Mouse (Mus musculus): Measurements from ENCODE around the gene Scamp4. TPM values are rescaled to one million over a fixed set of nuclear protein-coding genes. Genes with fewer than 3 reads are reported as not detected.
"Not testable (repeated sequence)": the region's sequence is repeated elsewhere in the genome, so short reads cannot be mapped to it uniquely, and the experiment has no call there.

Gene Scamp4
- total and polyA plus RNA-seq, 2 experiments from 2014 or later, result 43.2 to 69.1 TPM

DNA sequence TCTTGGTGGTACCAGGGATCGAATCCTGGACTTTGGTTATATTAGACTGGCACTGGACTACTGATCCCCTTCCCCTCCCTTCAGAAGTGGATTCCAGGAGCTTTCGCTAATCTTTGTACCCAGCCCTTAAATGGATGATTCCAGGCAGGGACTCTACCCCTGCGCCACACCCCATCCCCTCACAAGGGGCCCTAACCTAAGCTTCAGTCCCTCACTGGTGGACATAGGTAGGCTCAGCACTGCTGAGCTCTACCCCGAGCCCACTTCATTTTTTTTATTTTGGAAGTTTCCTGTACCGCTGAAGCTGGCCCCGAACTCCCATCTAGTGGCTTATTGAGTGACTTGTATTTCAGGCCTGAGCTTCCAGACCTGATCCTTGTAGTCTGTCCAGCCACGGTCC lies 692 bp downstream of the Scamp4 start:
- Histone ChIP-seq H3K9me3 (ENCODE audit: low read length) (no peaks in the 10 kb centered on the region), H3K27me3 (ENCODE audit: insufficient read depth, low read length) (no peaks in the 10 kb centered on the region), H3K27ac (peak overlapping the region; percentile 91), H3K36me3 (ENCODE audit: insufficient read depth, low read length) (peaks cover 21% of the 10 kb centered on the region), H3K4me1 (ENCODE audit: insufficient read depth, low read length) (peaks cover 14% of the 10 kb centered on the region), H3K9ac (replicated peaks; ENCODE audit: low read length) (peak overlapping the region; percentile 65), H3K4me2 (ENCODE audit: low read depth, low read length) (peak overlapping the region; percentile 89), H3K4me3 (ENCODE audit: low read length) (peak overlapping the region; percentile 75)
- no peak for ATAC-seq
- WGBS, result 37% methylated on average over 7 of the region's 7 CpGs
- DNase-seq (ENCODE audit: low spot score), result no peak
- TF ChIP-seq CTCF (IDR thresholded peaks at IDR 0.05; ENCODE audit: low read depth), result no peak

DNA sequence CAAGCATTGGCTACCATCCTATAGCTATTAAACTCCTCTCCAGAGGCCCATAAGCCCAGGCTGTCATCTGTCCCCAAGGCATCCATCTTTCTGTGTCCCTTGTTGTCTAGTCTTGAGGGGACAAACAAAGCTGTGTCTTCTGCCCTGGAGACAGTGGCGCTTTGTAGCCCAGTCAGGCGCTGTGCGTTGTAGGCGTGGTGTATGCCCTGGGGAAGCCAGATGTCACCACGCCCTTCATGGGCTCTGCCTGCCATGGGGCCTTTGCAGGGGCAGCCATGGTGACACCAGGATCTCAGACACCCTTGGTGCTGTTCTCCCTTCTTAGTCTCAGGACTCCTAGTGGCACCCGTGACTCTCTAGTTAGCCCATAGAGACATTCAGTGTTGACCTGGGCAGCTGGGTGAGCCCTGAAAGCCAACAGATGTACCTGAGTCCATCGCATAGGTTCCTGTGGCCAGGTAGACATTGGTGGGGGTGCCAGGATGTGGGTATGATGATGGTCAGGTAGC lies 1.4 kb downstream of the Scamp4 start:
- no peaks in the 10 kb centered on the region for H3K9me3 ChIP-seq (ENCODE audit: low read length)
- DNase-seq (ENCODE audit: low spot score) (no peak), ATAC-seq (no peak)
- no peaks in the 10 kb centered on the region for H3K27me3 ChIP-seq (ENCODE audit: insufficient read depth, low read length)
- WGBS, result 85% methylated on average over 7 of the region's 7 CpGs
- peak overlapping the region; percentile 89 for H3K4me2 ChIP-seq (ENCODE audit: low read depth, low read length)
- TF ChIP-seq CTCF (IDR thresholded peaks at IDR 0.05; ENCODE audit: low read depth), result no peak
- H3K4me3 ChIP-seq (ENCODE audit: low read length), result peak overlapping the region; percentile 75; the same call in 1 of the 2 replicates
- peaks cover 28% of the 10 kb centered on the region for H3K36me3 ChIP-seq (ENCODE audit: insufficient read depth, low read length)
- H3K27ac ChIP-seq, result peak overlapping the region; percentile 91; the same call in 1 of the 2 replicates
- H3K4me1 ChIP-seq (ENCODE audit: insufficient read depth, low read length), result peaks cover 14% of the 10 kb centered on the region
- 0 out of 2 replicates have a peak overlapping the region, but pooled peaks have one; percentile 65 for H3K9ac ChIP-seq (replicated peaks; ENCODE audit: low read length)

DNA sequence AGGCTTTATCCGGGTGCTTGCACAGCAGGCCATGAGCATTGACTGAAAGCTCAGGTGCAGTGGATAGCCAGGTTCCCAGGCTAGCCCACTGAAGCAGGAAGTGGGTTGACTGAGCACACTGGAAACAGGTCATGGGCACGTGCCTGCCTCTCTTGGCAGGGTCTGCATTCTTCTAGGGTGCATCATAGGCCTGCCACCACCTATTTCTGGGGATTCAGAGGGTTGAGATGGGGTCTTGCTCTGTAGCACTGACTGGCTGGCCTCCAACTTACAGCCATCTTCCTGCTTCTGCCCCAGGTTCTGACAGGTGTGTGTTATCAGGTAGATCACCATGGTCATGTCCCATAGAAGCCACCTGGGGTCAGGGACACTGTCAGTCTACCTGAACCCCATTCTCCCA lies 2.3 kb downstream of the Scamp4 start:
- Histone ChIP-seq H3K9me3 (ENCODE audit: low read length) (no peaks in the 10 kb centered on the region), H3K4me1 (ENCODE audit: insufficient read depth, low read length) (peaks cover 14% of the 10 kb centered on the region), H3K9ac (replicated peaks; ENCODE audit: low read length) (no peak overlapping the region), H3K4me3 (ENCODE audit: low read length) (no peak overlapping the region), H3K27ac (no peak overlapping the region), H3K36me3 (ENCODE audit: insufficient read depth, low read length) (peaks cover 30% of the 10 kb centered on the region), H3K27me3 (ENCODE audit: insufficient read depth, low read length) (no peaks in the 10 kb centered on the region), H3K4me2 (ENCODE audit: low read depth, low read length) (no peak overlapping the region)
- ATAC-seq (no peak), DNase-seq (ENCODE audit: low spot score) (no peak)
- WGBS, result 86% methylated on average over 2 of the region's 2 CpGs
- no peak for TF ChIP-seq CTCF (IDR thresholded peaks at IDR 0.05; ENCODE audit: low read depth)

DNA sequence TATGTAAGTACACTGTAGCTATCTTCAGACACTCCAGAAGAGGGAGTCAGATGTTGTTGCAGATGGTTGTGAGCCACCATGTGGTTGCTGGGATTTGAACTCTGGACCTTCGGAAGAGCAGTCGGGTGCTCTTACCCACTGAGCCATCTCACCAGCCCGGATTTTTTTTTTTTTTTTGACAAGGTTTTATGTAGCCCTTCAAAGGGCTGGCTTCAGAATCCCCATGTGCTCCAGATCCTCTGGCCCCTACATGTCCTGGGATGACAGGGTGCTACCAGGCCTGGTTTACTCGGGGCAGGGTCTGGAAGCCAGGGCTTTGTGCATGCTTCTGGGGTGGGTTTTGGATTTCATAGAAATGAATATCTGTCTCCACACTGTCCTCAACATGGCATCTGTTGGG lies 3.0 kb downstream of the Scamp4 start, which contains the start of gene Gm49322:
Gm49322 (plus strand) TSS at position 301 of the 400 bp plus-strand sequence.
- not testable (repeated sequence) for H3K9me3 ChIP-seq (ENCODE audit: low read length); H3K4me2 ChIP-seq (ENCODE audit: low read depth, low read length); ATAC-seq; H3K4me3 ChIP-seq (ENCODE audit: low read length); H3K9ac ChIP-seq (replicated peaks; ENCODE audit: low read length); H3K27me3 ChIP-seq (ENCODE audit: insufficient read depth, low read length); DNase-seq (ENCODE audit: low spot score); H3K27ac ChIP-seq
- 72% methylated on average over 2 of the region's 4 CpGs for WGBS
- Histone ChIP-seq H3K36me3 (ENCODE audit: insufficient read depth, low read length) (peaks cover 30% of the 10 kb centered on the region), H3K4me1 (ENCODE audit: insufficient read depth, low read length) (peaks cover 14% of the 10 kb centered on the region)

DNA sequence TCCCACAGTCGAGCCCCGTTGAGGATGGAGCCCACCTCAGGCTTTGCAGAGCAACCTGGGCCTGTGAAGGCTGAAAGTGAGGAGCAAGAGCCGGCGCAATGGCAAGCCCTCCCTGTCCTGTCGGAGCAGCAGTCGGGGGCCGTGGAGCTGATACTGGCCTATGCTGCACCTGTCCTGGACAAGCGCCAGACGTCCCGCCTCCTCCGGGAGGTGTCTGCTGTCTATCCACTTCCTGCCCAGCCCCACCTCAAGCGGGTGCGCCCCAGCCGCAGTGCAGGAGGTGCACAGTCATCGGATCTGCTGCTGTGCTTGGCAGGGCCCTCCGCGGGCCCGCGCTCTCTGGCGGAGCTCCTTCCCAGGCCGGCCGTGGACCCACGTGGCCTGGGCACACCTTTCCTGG lies 3.6 kb downstream of the Scamp4 start:
- TF ChIP-seq CTCF (IDR thresholded peaks at IDR 0.05; ENCODE audit: low read depth), result no peak
- H3K27ac ChIP-seq, result no peak overlapping the region
- DNase-seq (ENCODE audit: low spot score) (no peak), ATAC-seq (no peak)
- peaks cover 14% of the 10 kb centered on the region for H3K4me1 ChIP-seq (ENCODE audit: insufficient read depth, low read length)
- no peaks in the 10 kb centered on the region for H3K9me3 ChIP-seq (ENCODE audit: low read length)
- no peaks in the 10 kb centered on the region for H3K27me3 ChIP-seq (ENCODE audit: insufficient read depth, low read length)
- no peak overlapping the region for H3K4me3 ChIP-seq (ENCODE audit: low read length)
- H3K9ac ChIP-seq (replicated peaks; ENCODE audit: low read length), result no peak overlapping the region
- no peak overlapping the region for H3K4me2 ChIP-seq (ENCODE audit: low read depth, low read length)
- WGBS, result 91% methylated on average over 22 of the region's 23 CpGs
- H3K36me3 ChIP-seq (ENCODE audit: insufficient read depth, low read length), result peaks cover 30% of the 10 kb centered on the region

DNA sequence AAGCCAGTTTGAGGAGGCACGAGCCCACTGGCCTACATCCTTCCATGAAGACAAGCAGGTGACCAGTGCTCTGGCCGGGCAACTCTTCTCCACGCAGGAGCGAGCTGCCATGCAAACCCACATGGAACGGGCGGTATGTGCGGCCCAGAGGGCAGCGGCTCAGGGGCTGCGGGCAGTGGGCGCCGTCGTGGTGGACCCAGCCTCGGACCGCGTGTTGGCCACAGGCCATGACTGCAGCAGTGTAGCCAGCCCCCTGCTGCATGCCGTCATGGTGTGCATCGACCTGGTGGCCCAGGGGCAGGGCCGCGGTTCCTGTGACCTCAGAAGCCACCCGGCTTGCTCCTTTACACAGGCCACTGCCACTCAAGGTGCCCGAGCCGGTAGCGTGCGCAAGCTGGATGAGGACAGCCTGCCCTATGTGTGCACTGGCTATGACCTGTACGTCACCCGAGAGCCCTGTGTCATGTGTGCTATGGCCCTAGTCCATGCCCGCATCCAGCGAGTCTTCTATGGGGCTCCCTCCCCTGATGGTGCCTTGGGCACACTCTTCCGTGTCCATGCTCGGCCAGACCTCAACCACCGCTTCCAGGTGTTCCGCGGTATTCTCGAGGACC lies 4.2 kb downstream of the Scamp4 start:
- no peak overlapping the region for H3K9ac ChIP-seq (replicated peaks; ENCODE audit: low read length)
- no peak overlapping the region for H3K4me2 ChIP-seq (ENCODE audit: low read depth, low read length)
- H3K9me3 ChIP-seq (ENCODE audit: low read length), result no peaks in the 10 kb centered on the region
- ATAC-seq, result no peak
- no peak for DNase-seq (ENCODE audit: low spot score)
- no peak overlapping the region for H3K27ac ChIP-seq
- peaks cover 14% of the 10 kb centered on the region for H3K4me1 ChIP-seq (ENCODE audit: insufficient read depth, low read length)
- no peak overlapping the region for H3K4me3 ChIP-seq (ENCODE audit: low read length)
- TF ChIP-seq CTCF (IDR thresholded peaks at IDR 0.05; ENCODE audit: low read depth), result no peak
- H3K27me3 ChIP-seq (ENCODE audit: insufficient read depth, low read length), result no peaks in the 10 kb centered on the region
- WGBS, result 94% methylated on average over 34 of the region's 34 CpGs
- peaks cover 30% of the 10 kb centered on the region for H3K36me3 ChIP-seq (ENCODE audit: insufficient read depth, low read length)

DNA sequence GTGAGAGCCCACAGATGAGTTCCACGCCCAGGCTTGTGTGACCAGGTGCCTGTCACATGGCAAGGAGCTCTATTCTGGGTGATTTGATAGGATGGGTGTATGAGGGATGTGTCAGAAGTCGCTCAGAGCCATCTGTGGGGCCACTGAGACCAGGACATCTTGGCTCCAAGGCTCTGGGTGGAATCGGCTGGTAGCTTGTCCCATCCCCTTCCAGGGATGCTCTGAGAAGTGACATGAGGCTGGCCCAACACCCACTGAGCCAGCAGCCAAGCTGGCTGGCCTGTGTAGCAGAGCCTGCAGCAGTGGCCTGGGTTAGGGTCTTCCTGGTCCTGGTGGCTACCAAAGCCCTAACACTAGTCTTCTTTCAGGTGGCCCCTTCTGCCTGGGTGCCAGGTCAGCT lies 5.8 kb downstream of the Scamp4 start:
- no peak for TF ChIP-seq CTCF (IDR thresholded peaks at IDR 0.05; ENCODE audit: low read depth)
- no peak overlapping the region for H3K4me2 ChIP-seq (ENCODE audit: low read depth, low read length)
- WGBS, result 93% methylated on average over 3 of the region's 3 CpGs
- H3K4me3 ChIP-seq (ENCODE audit: low read length), result no peak overlapping the region
- no peak overlapping the region for H3K27ac ChIP-seq
- no peak overlapping the region for H3K9ac ChIP-seq (replicated peaks; ENCODE audit: low read length)
- no peak for ATAC-seq
- no peak for DNase-seq (ENCODE audit: low spot score)
- no peaks in the 10 kb centered on the region for H3K9me3 ChIP-seq (ENCODE audit: low read length)
- H3K4me1 ChIP-seq (ENCODE audit: insufficient read depth, low read length), result peaks cover 7% of the 10 kb centered on the region
- peaks cover 34% of the 10 kb centered on the region for H3K36me3 ChIP-seq (ENCODE audit: insufficient read depth, low read length)
- no peaks in the 10 kb centered on the region for H3K27me3 ChIP-seq (ENCODE audit: insufficient read depth, low read length)

All from hindbrain, postnatal 0 days (tissue).